Mouse (Mus musculus) embryonic stem cell, embryonic (primary cell): Measurements from ENCODE around the gene Gm5798.
"Not testable (repeated sequence)": the region's sequence is repeated elsewhere in the genome, so short reads cannot be mapped to it uniquely, and the experiment has no call there.

ENCODE experiments used
- CTCF ChIA-PET, 4 experiments: fragments of 300-600 bp in 2 of 4; fragments of 350-600 bp in 2 of 4; sonication (Branson Sonifier 250); formaldehyde crosslinking; loops; one replicate each; lab custom pipeline; 2022; ENCODE audit warnings: inconsistent platforms in 2 of 4; lab: Charles Lee
- POLR2A ChIA-PET, 4 experiments: fragments of 300-600 bp in 2 of 4; fragments of 350-600 bp in 2 of 4; sonication (Branson Sonifier 250); formaldehyde crosslinking; loops; one replicate each; lab custom pipeline; 2022; ENCODE audit warnings: antibody characterized with exemption in 4 of 4, inconsistent platforms in 1 of 4; lab: Charles Lee

The Gm5798 gene

GRCm38 (mm10) chr14:41348309-41348708 lies at the start of gene Gm5798:
Gm5798 (plus strand) TSS chr14:41348609.
- CTCF ChIA-PET, POLR2A ChIA-PET: not testable (repeated sequence)

GRCm38 (mm10) chr14:41386279-41386678 lies 37.9 kb downstream of the Gm5798 start, which contains the start of gene Gm7945:
Gm7945 (minus strand) TSS chr14:41386379.
- CTCF ChIA-PET, POLR2A ChIA-PET: not testable (repeated sequence)
